Mouse (Mus musculus) erythroblast, adult 5-6 weeks (primary cell): ENCODE measurements around the gene Gm28305. TPM values are rescaled to one million over a fixed set of nuclear protein-coding genes. Genes with fewer than 3 reads are reported as not detected.

Source experiments
- ATAC-seq: replicated peaks from 2 replicates; pipeline ENCODE4 v1.8.0; 2016; ENCODE audit warnings: moderate number of reproducible peaks, mild to moderate bottlenecking, moderate TSS enrichment, inconsistent platforms; ENCODE audit not compliant: poor library complexity, low FRiP score, severe bottlenecking
- total RNA-seq, 2 experiments: library from RNA; stranded (forward) in 1 of 2; stranded (reverse) in 1 of 2; fragments of 150-400 nt in 1 of 2; fragments of 200-764, 138-1000 nt in 1 of 2; gene quantifications; 2 replicates each; pipeline versions ENCODE4 v1.2.3 to v1.2.4; 2015 to 2017; ENCODE audit warnings: low replicate concordance in 2 of 2

The Gm28305 gene
- total RNA-seq, 2 experiments from 2014 or later = not detected

GRCm38 (mm10) chr9:104108571-104109143, 68.2 kb downstream of the Gm28305 start:
- ATAC-seq = no peak

- ATAC-seq = no peak
Measured at GRCm38 (mm10) chr9:104109151-104109550, 68.7 kb downstream of the Gm28305 start.

GRCm38 (mm10) chr9:104123101-104123500, 82.6 kb downstream of the Gm28305 start:
- ATAC-seq = no peak

GRCm38 (mm10) chr9:104123622-104124021, 83.2 kb downstream of the Gm28305 start:
- no peak for ATAC-seq

Other genes with a start within 250 kb of the Gm28305 start
- 0.84 TPM in 1 of 2 replicates, not detected in the other for gene Nphp3, start 38.1 kb upstream of the Gm28305 start, total RNA-seq (2015; ENCODE audit: low replicate concordance)
- gene Nphp3, start 38.1 kb upstream of the Gm28305 start, total RNA-seq (2017; ENCODE audit: low replicate concordance) = 0.42 and 0.51 TPM in 2 replicates
- gene Uba5, start 22.5 kb downstream of the Gm28305 start, total RNA-seq (2015; ENCODE audit: low replicate concordance) = 7.1 and 7.9 TPM in 2 replicates
- 9.8 and 10.7 TPM in 2 replicates for gene Uba5, start 22.5 kb downstream of the Gm28305 start, total RNA-seq (2017; ENCODE audit: low replicate concordance)
- 3.8 and 9.8 TPM in 2 replicates for gene Acad11, start 22.7 kb downstream of the Gm28305 start, total RNA-seq (2015; ENCODE audit: low replicate concordance)
- 4.2 and 4.5 TPM in 2 replicates for gene Acad11, start 22.7 kb downstream of the Gm28305 start, total RNA-seq (2017; ENCODE audit: low replicate concordance)
- gene Ackr4, start 86.3 kb downstream of the Gm28305 start, total RNA-seq (2015; ENCODE audit: low replicate concordance) = not detected in 2 replicates
- 0.77 TPM in 1 of 2 replicates, not detected in the other for gene Ackr4, start 86.3 kb downstream of the Gm28305 start, total RNA-seq (2017; ENCODE audit: low replicate concordance)
- gene Dnajc13, start 222.3 kb downstream of the Gm28305 start, total RNA-seq (2015; ENCODE audit: low replicate concordance) = 38.7 and 57.8 TPM in 2 replicates
- gene Dnajc13, start 222.3 kb downstream of the Gm28305 start, total RNA-seq (2017; ENCODE audit: low replicate concordance) = 14.1 and 27.8 TPM in 2 replicates